Mouse (Mus musculus): ENCODE results near the gene Eed.

DNA sequence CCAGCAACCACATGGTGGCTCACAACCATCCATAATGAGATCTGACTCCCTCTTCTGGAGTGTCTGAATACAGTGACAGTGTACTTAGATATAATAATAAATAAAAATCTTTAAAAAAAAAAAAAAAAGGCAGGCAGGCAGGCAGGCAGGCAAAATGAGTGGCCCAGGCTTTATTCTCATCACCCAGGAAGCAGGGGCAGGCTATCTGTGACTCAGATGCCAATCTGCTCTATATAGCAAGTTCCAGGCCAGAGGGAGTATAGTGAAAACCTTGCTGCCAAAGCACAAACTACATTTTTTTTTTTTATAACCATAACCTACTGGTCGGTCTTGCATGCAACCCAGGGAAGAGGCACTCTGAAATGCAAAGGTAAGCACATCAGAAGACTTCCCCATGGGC is 14.0 kb downstream of the Eed start:
- no peak for TF ChIP-seq CTCF (IDR thresholded peaks at IDR 0.05; ENCODE audit: low read depth)
- no peak for TF ChIP-seq EP300 (IDR thresholded peaks at IDR 0.05; ENCODE audit: low read depth)
